Comparison of ENCODE assay signal across 1 mouse cellular context in the genomic region with DNA sequence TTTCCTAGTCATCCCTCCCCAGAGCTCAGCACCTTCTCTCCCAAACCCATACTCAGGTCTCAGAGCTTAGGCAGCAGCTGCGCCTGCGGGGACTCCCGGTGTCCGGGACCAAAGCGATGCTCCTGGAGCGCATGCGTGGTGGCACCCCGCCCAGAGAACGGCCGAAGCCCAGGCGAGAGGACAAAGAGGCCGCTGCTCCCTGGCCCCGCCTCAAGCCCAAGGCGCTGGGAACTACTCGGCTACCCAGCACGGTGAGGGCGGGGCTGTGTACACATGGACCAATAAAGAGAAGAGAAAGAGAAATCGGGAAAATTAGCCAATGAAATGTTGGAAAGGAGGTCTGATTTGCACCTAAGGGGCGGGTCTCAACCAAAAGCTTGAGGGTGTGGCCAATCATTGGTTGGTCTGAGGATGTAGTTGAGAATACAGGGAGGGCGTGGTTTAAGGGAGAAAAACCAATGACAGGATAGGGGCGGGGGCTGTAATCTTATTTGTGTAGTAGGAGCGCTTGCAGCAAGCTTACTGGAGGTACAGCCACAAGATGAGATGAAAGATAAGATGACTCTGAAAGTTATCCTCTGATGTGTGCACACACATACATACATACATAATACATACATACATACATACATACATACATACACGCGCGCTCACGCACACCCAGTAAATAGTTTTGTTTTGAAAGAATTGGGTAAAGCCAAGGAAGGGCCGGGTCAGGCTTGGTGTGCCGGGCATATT.
TF ChIP-seq lines count a peak whose summit lies in the region.

No protein-coding gene starts in this region.

TF ChIP-seq in C2C12, 6 proteins besides CTCF, POLR2A, EP300 and RAD21:
- TF ChIP-seq MYOG (IDR thresholded peaks at IDR 0.05; ENCODE audit: control insufficient read depth, extremely low read depth, insufficient read length): no peak
- TF ChIP-seq USF1 (IDR thresholded peaks at IDR 0.05; ENCODE audit: low read depth): no peak
- no peak for TF ChIP-seq CEBPB (IDR thresholded peaks at IDR 0.05; ENCODE audit: low read depth)
- no peak for TF ChIP-seq MAX (IDR thresholded peaks at IDR 0.05)
- TF ChIP-seq MYOD1 (IDR thresholded peaks at IDR 0.05; ENCODE audit: control insufficient read depth, insufficient read length, low read depth): no peak
- no peak for TF ChIP-seq FOSL1 (IDR thresholded peaks at IDR 0.05; ENCODE audit: insufficient read depth, low read length, poor library complexity, severe bottlenecking)
TF ChIP-seq in C2C12: peak in this region for 0.
